In genomic region chr7:3391809-3392208, GRCm38 (mm10) we compare ENCODE assay signal across 9 mouse cellular contexts. TPM values are rescaled to one million over a fixed set of nuclear protein-coding genes. Genes with fewer than 3 reads are reported as not detected.
DNase-seq lines count a peak whose midpoint lies in the region; ATAC-seq lines count a peak whose summit lies in the region.
"Had no signal": no experiment of that assay in that cellular context is flagged by ENCODE, and none has a peak within 500 bp of the region (broad histone marks: within the 10 kb centered on the region; RNA-seq: fewer than 3 reads in every experiment).

No protein-coding gene starts in this region.

- H3K4me3 ChIP-seq in hindbrain, embryonic 16.5 days (ENCODE audit: low read length) = peak overlapping the region; percentile 61

- peaks cover 27% of the 10 kb centered on the region for H3K4me1 ChIP-seq in hindbrain, embryonic 16.5 days (ENCODE audit: control insufficient read depth, insufficient read depth, low read depth, low read length)

- intact Hi-C loops in gastrocnemius, postnatal 14 days (cut with DNase I; ENCODE audit: low total_unique reads) = no loop called here

- peak; percentile 43; the same call in 1 of the 2 replicates for ATAC-seq in hindbrain, embryonic 16.5 days
- ATAC-seq in megakaryocyte, adult 5-6 weeks (ENCODE audit: poor library complexity, severe bottlenecking) = no peak

- H3K9me3 ChIP-seq in hindbrain, embryonic 16.5 days (ENCODE audit: control insufficient read depth, low read length) = no peaks in the 10 kb centered on the region

- peak; percentile 27 to 31 for DNase-seq in cerebellum, adult 18-20 months
- no peak for DNase-seq in cerebellum, adult 8-10 months
- DNase-seq in right cerebral cortex, postnatal 4 days = peak; percentile 49
- no peak for DNase-seq in right cerebral cortex, adult 18-20 months
- peak; percentile 63 for DNase-seq in retina, postnatal 1 day
- no peak for DNase-seq in gastrocnemius, postnatal 14 days
- DNase-seq: lung, adult 2 months had no signal

- peak overlapping the region; percentile 66; the same call in 1 of the 2 replicates for H3K27ac ChIP-seq in hindbrain, embryonic 16.5 days (ENCODE audit: low read depth, low read length)

- H3K9ac ChIP-seq in hindbrain, embryonic 16.5 days (ENCODE audit: low read depth, low read length) = peak overlapping the region; percentile 80

- H3K4me2 ChIP-seq in hindbrain, embryonic 16.5 days (ENCODE audit: low read length) = peak overlapping the region; percentile 87

- peaks cover 12% of the 10 kb centered on the region for H3K36me3 ChIP-seq in hindbrain, embryonic 16.5 days (ENCODE audit: control insufficient read depth, insufficient read depth, low read length)

- 5% methylated on average over 4 of the region's 4 CpGs for WGBS in hindbrain, embryonic 16.5 days

- no peaks in the 10 kb centered on the region for H3K27me3 ChIP-seq in hindbrain, embryonic 16.5 days (replicated peaks; ENCODE audit: control insufficient read depth, insufficient read depth, low read length)

RNA-seq across cellular contexts. Expression of gene Cacng8, which starts 1.3 kb away (rescaled TPM):
- 8.6 and 13.7 TPM in 2 replicates for polyA plus RNA-seq in hindbrain, embryonic 16.5 days (2015; fragmentation: Nextera tagmentation; extraction: Ambion mirVana)
- not detected for total RNA-seq in gastrocnemius, postnatal 14 days (2021)
- total RNA-seq in megakaryocyte, adult 5-6 weeks (2015) = not detected in 2 replicates
- not detected in 2 replicates for total RNA-seq in megakaryocyte, adult 5-6 weeks (2017)
- polyA plus RNA-seq: lung, adult 2 months had no signal

RNA-seq across cellular contexts. Expression of gene Cacng6, which starts 32.2 kb away (rescaled TPM):
- 0.62 TPM in 1 of 2 replicates, not detected in the other for polyA plus RNA-seq in hindbrain, embryonic 16.5 days (2015; fragmentation: Nextera tagmentation; extraction: Ambion mirVana)
- total RNA-seq in gastrocnemius, postnatal 14 days (2021) = 10 to 100 TPM; 79.3 to 91.5 TPM
- total RNA-seq in megakaryocyte, adult 5-6 weeks (2015) = not detected in 2 replicates
- total RNA-seq in megakaryocyte, adult 5-6 weeks (2017) = not detected in 2 replicates

RNA-seq across cellular contexts. Expression of gene Cacng7, which starts 59.1 kb away (rescaled TPM):
- polyA plus RNA-seq in hindbrain, embryonic 16.5 days (2015; fragmentation: Nextera tagmentation; extraction: Ambion mirVana) = 2.6 and 2.9 TPM in 2 replicates
- 1 to 10 TPM; 5.9 to 6.7 TPM for total RNA-seq in gastrocnemius, postnatal 14 days (2021)
- not detected in 2 replicates for total RNA-seq in megakaryocyte, adult 5-6 weeks (2015)
- not detected in 2 replicates for total RNA-seq in megakaryocyte, adult 5-6 weeks (2017)

Comparison
In these comparisons a context has a peak if more than half of its experiments do, and no peak if none do; other contexts are left out.
1. DNase-seq: peak in cerebellum, adult 18-20 months (2 of 2), right cerebral cortex, postnatal 4 days (single experiment) and retina, postnatal 1 day (single experiment); none in cerebellum, adult 8-10 months (single experiment), right cerebral cortex, adult 18-20 months (single experiment) and gastrocnemius, postnatal 14 days (single experiment).
2. RNA of gene Cacng6, which starts 32.2 kb away (total RNA-seq): 79.3 to 91.5 TPM in gastrocnemius, postnatal 14 days; not detected in megakaryocyte, adult 5-6 weeks; every median in the first group is over 10 times any median in the second.
3. RNA of gene Cacng7, which starts 59.1 kb away (total RNA-seq): 5.9 to 6.7 TPM in gastrocnemius, postnatal 14 days; not detected in megakaryocyte, adult 5-6 weeks; every median in the first group is over 4 times any median in the second.